Mouse (Mus musculus) heart, adult 2 months (tissue): ENCODE results near the gene Ilvbl. TPM values are rescaled to one million over a fixed set of nuclear protein-coding genes. Genes with fewer than 3 reads are reported as not detected.

Experiments
- DNase-seq, 2 experiments: peaks; one replicate each; pipeline ENCODE4 v3.0.0; 2021
- H3K27ac ChIP-seq: fragments of 200-600 bp; 2 replicates; pipeline ENCODE4 v1.8.1; 2022
- H3K27me3 ChIP-seq: fragments of 200-500 bp; 2 replicates; pipeline ENCODE4 v1.6.1; 2012; ENCODE audit warnings: mild to moderate bottlenecking, low read length, inconsistent platforms, mixed read lengths; ENCODE audit not compliant: control insufficient read depth, insufficient read depth
- H3K36me3 ChIP-seq: fragments of 200-500 bp; 2 replicates; pipeline ENCODE4 v1.6.1; 2012; ENCODE audit warnings: low read length, inconsistent platforms; ENCODE audit not compliant: control insufficient read depth, insufficient read depth
- H3K4me1 ChIP-seq: fragments of 200-500 bp; 2 replicates; pipeline ENCODE4 v1.6.1; 2011; ENCODE audit warnings: low read length; ENCODE audit not compliant: control insufficient read depth, insufficient read depth
- H3K4me3 ChIP-seq: fragments of 200-600 bp; 2 replicates; pipeline ENCODE4 v1.8.1; 2022
- H3K79me2 ChIP-seq: fragments of 200-500 bp; replicated peaks from 2 replicates; pipeline ENCODE4 v1.6.1; 2012; ENCODE audit warnings: mild to moderate bottlenecking, inconsistent platforms, low read length, moderate library complexity, mixed read lengths; ENCODE audit not compliant: control insufficient read depth, insufficient read depth
- H3K9ac ChIP-seq: fragments of 200-500 bp; 2 replicates; pipeline ENCODE4 v1.6.1; 2012; ENCODE audit warnings: low read depth, mild to moderate bottlenecking, control low read depth, inconsistent platforms, low read length, mixed read lengths
- CTCF ChIP-seq: fragments of 200-600 bp; IDR thresholded peaks from 2 replicates; pipeline ENCODE4 v1.8.1; 2022; ENCODE audit warnings: antibody characterized with exemption, mild to moderate bottlenecking, moderate library complexity
- EP300 ChIP-seq: fragments of 200-500 bp; IDR thresholded peaks from 2 replicates; pipeline ENCODE4 v1.6.1; 2011; ENCODE audit warnings: low read depth, low read length, control low read depth; ENCODE audit not compliant: insufficient read depth
- POLR2A ChIP-seq: fragments of 200-500 bp; IDR thresholded peaks from 2 replicates; pipeline ENCODE4 v1.6.1; 2011; ENCODE audit warnings: mild to moderate bottlenecking, low read depth, low read length, control low read depth; ENCODE audit not compliant: insufficient read depth
- WGBS: fragments of 180-500 bp; shearing (Covaris S2); methylation state at CpG from one replicate; pipeline ENCODE4 v1.1.7; 2018; 5-methylcytosine and 5-hydroxymethylcytosine counted together
- intact Hi-C: fragments of 180-260 bp; cut with DNase I; formaldehyde crosslinking; loops from one replicate; pipeline ENCODE4 v1.15.1; 2025
- polyA plus RNA-seq: library from polyadenylated mRNA; depleted of rRNA; stranded (reverse); fragments of >200 nt; gene quantifications from 2 replicates; pipeline ENCODE4 v1.2.3, GENCODE M21; 2012
- total RNA-seq, 2 experiments: library from RNA; stranded (reverse); gene quantifications; 2 replicates each; pipeline ENCODE4 v1.2.3; 2021

The Ilvbl gene
- total and polyA plus RNA-seq, 3 experiments, result 35.4 to 48.4 (median 39.9) TPM

DNA sequence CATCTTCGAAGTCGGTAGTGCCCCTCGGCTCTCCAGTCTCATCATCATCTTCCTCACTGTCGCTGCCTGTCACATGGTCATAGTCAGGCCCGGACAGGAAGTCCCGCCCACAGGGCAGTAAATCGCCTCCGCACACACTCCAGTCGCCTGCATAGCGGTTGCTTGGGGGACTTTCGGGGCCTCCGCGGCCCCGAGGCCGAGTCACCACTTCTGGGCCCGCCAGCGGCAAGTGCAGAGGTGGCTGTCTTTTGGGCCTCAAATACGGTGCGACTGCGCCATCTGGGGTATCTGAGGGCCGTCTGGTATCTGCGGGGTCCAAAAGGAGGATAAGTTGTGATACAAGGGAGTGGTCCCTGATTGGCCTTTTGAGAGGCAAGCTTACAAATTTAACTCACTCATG is 11.5 kb downstream of the Ilvbl start:
- no peak overlapping the region for H3K27ac ChIP-seq
- H3K9ac ChIP-seq, result no peak overlapping the region
- no peaks in the 10 kb centered on the region; the same call in 1 of the 2 replicates for H3K79me2 ChIP-seq
- H3K4me3 ChIP-seq, result no peak overlapping the region
- TF ChIP-seq CTCF (no peak), POLR2A (no peak), EP300 (no peak)
- no peaks in the 10 kb centered on the region for H3K27me3 ChIP-seq
- no peak for DNase-seq
- no peaks in the 10 kb centered on the region for H3K36me3 ChIP-seq
- H3K4me1 ChIP-seq, result no peaks in the 10 kb centered on the region
- 79% methylated on average over 22 of the region's 22 CpGs for WGBS
- intact Hi-C loops, result no loop called here

DNA sequence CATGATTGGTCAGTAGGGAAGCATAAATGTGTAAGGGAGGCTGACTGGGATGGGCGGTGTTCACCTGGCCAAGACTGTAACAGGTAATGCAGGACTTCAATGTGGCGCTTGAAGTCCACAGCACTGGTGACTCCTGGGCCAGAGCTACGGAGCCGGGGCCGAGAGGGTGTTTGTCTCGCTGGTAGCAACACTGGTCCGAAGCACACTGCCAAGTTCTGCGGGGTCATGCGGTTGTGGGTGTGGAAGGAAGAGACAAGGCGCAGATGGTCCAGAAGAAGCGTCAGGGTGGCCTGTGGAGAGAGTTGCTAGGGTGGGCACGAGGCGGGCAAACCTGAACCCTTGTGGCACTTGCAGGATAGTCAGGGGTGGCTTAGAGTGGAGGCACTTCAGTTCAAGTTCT is 11.9 kb downstream of the Ilvbl start:
- H3K4me1 ChIP-seq, result no peaks in the 10 kb centered on the region
- no peaks in the 10 kb centered on the region for H3K27me3 ChIP-seq
- H3K36me3 ChIP-seq, result no peaks in the 10 kb centered on the region
- no peak overlapping the region for H3K9ac ChIP-seq
- no peak overlapping the region for H3K27ac ChIP-seq
- DNase-seq, result no peak
- no peak overlapping the region for H3K4me3 ChIP-seq
- intact Hi-C loops, result no loop called here
- TF ChIP-seq CTCF (no peak), POLR2A (no peak), EP300 (no peak)
- H3K79me2 ChIP-seq, result no peaks in the 10 kb centered on the region; the same call in 1 of the 2 replicates
- 91% methylated on average over 13 of the region's 13 CpGs for WGBS

GRCm38 (mm10) chr10:78589291-78589690 is 15.1 kb downstream of the Ilvbl start:
- Histone ChIP-seq H3K36me3 (no peaks in the 10 kb centered on the region), H3K27ac (no peak overlapping the region), H3K4me3 (no peak overlapping the region), H3K4me1 (no peaks in the 10 kb centered on the region; the same call in 1 of the 2 replicates), H3K9ac (no peak overlapping the region), H3K79me2 (peaks cover 1% of the 10 kb centered on the region; the same call in 1 of the 2 replicates), H3K27me3 (no peaks in the 10 kb centered on the region)
- no peak for TF ChIP-seq POLR2A
- no peak for TF ChIP-seq CTCF
- no peak for TF ChIP-seq EP300
- DNase-seq, result no peak
- intact Hi-C loops, result no loop called here
- 95% methylated on average over 18 of the region's 18 CpGs for WGBS

GRCm38 (mm10) chr10:78589901-78590300 is 15.8 kb downstream of the Ilvbl start:
- H3K27me3 ChIP-seq, result no peaks in the 10 kb centered on the region
- no peak overlapping the region for H3K4me3 ChIP-seq
- H3K27ac ChIP-seq, result peak overlapping the region; percentile 94
- intact Hi-C loops, result no loop called here
- H3K79me2 ChIP-seq, result peaks cover 1% of the 10 kb centered on the region; the same call in 1 of the 2 replicates
- 93% methylated on average over 8 of the region's 8 CpGs for WGBS
- H3K4me1 ChIP-seq, result no peaks in the 10 kb centered on the region; the same call in 1 of the 2 replicates
- no peak for TF ChIP-seq CTCF
- no peak for TF ChIP-seq POLR2A
- TF ChIP-seq EP300, result no peak
- H3K36me3 ChIP-seq, result no peaks in the 10 kb centered on the region
- H3K9ac ChIP-seq, result no peak overlapping the region
- DNase-seq, result no peak

GRCm38 (mm10) chr10:78590744-78591143 is 16.6 kb downstream of the Ilvbl start:
- WGBS, result 5% methylated on average over 9 of the region's 9 CpGs
- H3K36me3 ChIP-seq, result no peaks in the 10 kb centered on the region
- no peak for TF ChIP-seq POLR2A
- TF ChIP-seq EP300, result no peak
- TF ChIP-seq CTCF, result no peak
- peak overlapping the region; percentile 94 for H3K27ac ChIP-seq
- intact Hi-C loops, result loop anchor here (1.0 kb wide), 1 partner anchor 15 kb away; no protein-coding TSS in a partner anchor
- no peaks in the 10 kb centered on the region for H3K27me3 ChIP-seq
- peaks cover 1% of the 10 kb centered on the region; the same call in 1 of the 2 replicates for H3K79me2 ChIP-seq
- peak; percentile 43 to 49 for DNase-seq
- H3K4me3 ChIP-seq, result peak overlapping the region; percentile 67
- no peaks in the 10 kb centered on the region; the same call in 1 of the 2 replicates for H3K4me1 ChIP-seq
- peak overlapping the region; percentile 83 for H3K9ac ChIP-seq

DNA sequence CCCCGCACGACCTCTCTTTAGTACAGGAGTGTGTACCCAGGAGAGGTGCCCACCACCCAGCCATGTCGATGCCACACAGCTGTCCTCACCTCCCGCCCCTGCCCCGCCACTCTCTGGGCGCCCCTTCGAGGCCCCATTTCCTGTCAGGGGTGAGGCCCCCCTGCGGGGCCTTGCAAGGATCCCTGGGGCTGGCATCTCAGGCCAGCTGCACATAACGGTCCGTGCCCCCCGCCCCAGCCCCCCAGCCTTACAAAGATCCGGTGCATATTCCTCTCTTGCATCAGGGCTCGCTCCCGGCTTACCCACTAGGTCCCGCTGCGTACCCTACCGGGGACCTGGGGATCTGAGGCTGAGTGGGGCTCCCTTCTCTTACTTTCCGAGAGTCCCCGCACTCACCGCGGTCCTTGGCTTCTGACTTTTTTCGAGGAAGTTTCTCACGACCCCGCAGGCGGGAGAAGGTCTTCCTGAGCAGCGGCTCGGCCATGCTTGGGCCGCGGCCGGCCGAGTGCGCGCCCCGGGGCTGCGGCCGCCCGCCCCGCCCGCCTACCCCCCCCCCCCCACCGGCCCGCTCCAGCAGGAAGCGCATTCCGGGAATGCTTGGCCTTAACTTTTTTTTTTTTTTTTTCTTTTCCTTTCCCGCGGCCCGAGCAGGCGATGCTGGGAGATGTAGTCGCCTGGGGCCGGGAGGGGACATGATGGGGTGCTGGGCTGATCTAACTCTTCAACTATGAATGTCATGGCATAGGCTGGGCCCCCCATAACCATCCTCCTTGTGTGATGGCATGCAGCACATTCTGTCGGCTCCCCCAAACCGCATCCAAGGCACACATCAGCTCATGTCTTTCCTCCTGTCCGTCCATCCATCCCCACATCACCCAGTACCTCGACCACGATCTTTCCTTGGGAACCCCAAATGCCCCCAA is 17.5 kb downstream of the Ilvbl start, which contains the start of gene Syde1:
Gene Syde1 (minus strand): TSS at position 559 of the 923 bp plus-strand sequence.
- no peaks in the 10 kb centered on the region for H3K27me3 ChIP-seq
- no peaks in the 10 kb centered on the region for H3K36me3 ChIP-seq
- WGBS, result 6% methylated on average over 41 of the region's 54 CpGs
- TF ChIP-seq EP300 (no peak), CTCF (peak; percentile 29), POLR2A (peak; percentile 72)
- peak within 1 kb of the TSS; percentile 83 for H3K9ac ChIP-seq
- peak within 1 kb of the TSS; percentile 67 for H3K4me3 ChIP-seq
- H3K79me2 ChIP-seq, result peaks cover 1% of the 10 kb centered on the region; the same call in 1 of the 2 replicates
- peak; percentile 75 to 84 for DNase-seq
- peak within 1 kb of the TSS; percentile 94 for H3K27ac ChIP-seq
- intact Hi-C loops, result loop anchor here (1.0 kb wide), 1 partner anchor 16 kb away; no protein-coding TSS in a partner anchor
- no peaks in the 10 kb centered on the region; the same call in 1 of the 2 replicates for H3K4me1 ChIP-seq
